Mouse (Mus musculus) NIH3T3 (cell line): ENCODE results near the gene Ccdc32.
"Not testable (repeated sequence)": the region's sequence is repeated elsewhere in the genome, so short reads cannot be mapped to it uniquely, and the experiment has no call there.

Experiments
- DNase-seq: peaks from one replicate; pipeline ENCODE4 v3.0.0-alpha.2; 2012; ENCODE audit warnings: low read depth

The Ccdc32 gene

GRCm38 (mm10) chr2:119028941-119029551 lies at the start of gene Ccdc32:
TSS of gene Ccdc32 (minus strand) at chr2:119029393.
- peak; percentile 95 for DNase-seq

GRCm38 (mm10) chr2:119072397-119072796 lies 43.2 kb upstream of the Ccdc32 start:
- DNase-seq, result no peak

- DNase-seq, result no peak
Observed at GRCm38 (mm10) chr2:119060139-119060538, 30.9 kb upstream of the Ccdc32 start.

GRCm38 (mm10) chr2:119050132-119050650 lies 21.0 kb upstream of the Ccdc32 start:
- DNase-seq, result no peak

GRCm38 (mm10) chr2:119047849-119048248 lies 18.7 kb upstream of the Ccdc32 start:
- DNase-seq, result no peak

GRCm38 (mm10) chr2:119046649-119047611 lies 17.7 kb upstream of the Ccdc32 start, which contains the start of gene Knl1:
TSS of gene Knl1 (plus strand) at chr2:119047119.
- DNase-seq, result peak; percentile 96

GRCm38 (mm10) chr2:119045163-119045562 lies 16.0 kb upstream of the Ccdc32 start:
- DNase-seq, result no peak

GRCm38 (mm10) chr2:119040882-119041281 lies 11.7 kb upstream of the Ccdc32 start:
- peak; percentile 79 for DNase-seq

GRCm38 (mm10) chr2:119035397-119035745 lies 6.2 kb upstream of the Ccdc32 start:
- no peak for DNase-seq

GRCm38 (mm10) chr2:119034656-119035396 lies 5.6 kb upstream of the Ccdc32 start, which contains the start of gene Rpusd2:
TSS of gene Rpusd2 (plus strand) at chr2:119034790.
- peak; percentile 96 for DNase-seq

- peak; percentile 86 for DNase-seq
Observed at GRCm38 (mm10) chr2:119032191-119032590, 3.0 kb upstream of the Ccdc32 start.

GRCm38 (mm10) chr2:119026951-119027350 lies 2.2 kb downstream of the Ccdc32 start:
- no peak for DNase-seq

- DNase-seq, result no peak
Observed at GRCm38 (mm10) chr2:119025239-119025616, 4.0 kb downstream of the Ccdc32 start.

GRCm38 (mm10) chr2:119024536-119025238 lies 4.5 kb downstream of the Ccdc32 start:
- DNase-seq, result peak; percentile 31

GRCm38 (mm10) chr2:119023154-119023660 lies 6.0 kb downstream of the Ccdc32 start:
- DNase-seq, result peak; percentile 24

GRCm38 (mm10) chr2:119019538-119019937 lies 9.7 kb downstream of the Ccdc32 start:
- DNase-seq, result no peak

GRCm38 (mm10) chr2:119019131-119019530 lies 10.1 kb downstream of the Ccdc32 start:
- DNase-seq, result no peak

GRCm38 (mm10) chr2:119018391-119019122 lies 10.6 kb downstream of the Ccdc32 start:
- no peak for DNase-seq

- DNase-seq, result peak; percentile 11
Observed at GRCm38 (mm10) chr2:119017647-119018046, 11.5 kb downstream of the Ccdc32 start.

GRCm38 (mm10) chr2:119016312-119016711 lies 12.9 kb downstream of the Ccdc32 start:
- DNase-seq, result not testable (repeated sequence)
